In genomic region chr11:98789219-98789807, GRCm38 (mm10) we compare ENCODE assay signal across 8 mouse cellular contexts. TPM values are rescaled to one million over a fixed set of nuclear protein-coding genes. Genes with fewer than 3 reads are reported as not detected.
DNase-seq lines count a peak whose midpoint lies in the region; ATAC-seq and TF ChIP-seq lines count a peak whose summit lies in the region.

No protein-coding gene starts in this region.

- TF ChIP-seq POLR2A in spleen, adult 2 months (IDR thresholded peaks at IDR 0.05; ENCODE audit: low read depth, low read length) = no peak

- no peaks in the 10 kb centered on the region for H3K27me3 ChIP-seq in spleen, adult 2 months (ENCODE audit: control insufficient read depth, insufficient read depth, low read length)
- H3K27me3 ChIP-seq in intestine, postnatal 0 days (replicated peaks; ENCODE audit: control insufficient read depth, insufficient read depth, low read length) = no peaks in the 10 kb centered on the region
- H3K27me3 ChIP-seq in midbrain, embryonic 16.5 days (ENCODE audit: control insufficient read depth, insufficient read depth, low read depth, low read length) = no peaks in the 10 kb centered on the region

- peak; percentile 60 for DNase-seq in cerebellum, adult 9-11 months
- DNase-seq in spleen, adult 2 months (ENCODE audit: low read depth in 1 of 2, low spot score in 2 of 2) = no peak
- no peak for DNase-seq in spleen, postnatal 10 days (ENCODE audit: low spot score in 2 of 2)
- no peak for DNase-seq in embryo, embryonic 10 days (ENCODE audit: low spot score)
- no peak for DNase-seq in cerebellum, adult 8-10 months

- peak overlapping the region; percentile 51 for H3K4me3 ChIP-seq in spleen, adult 2 months (ENCODE audit: extremely low read depth, insufficient read depth, insufficient read length)
- H3K4me3 ChIP-seq in intestine, postnatal 0 days (ENCODE audit: low read depth, low read length) = peak overlapping the region; percentile 51
- peak overlapping the region; percentile 42 for H3K4me3 ChIP-seq in midbrain, embryonic 16.5 days (ENCODE audit: low read depth, low read length)

- no peaks in the 10 kb centered on the region for H3K9me3 ChIP-seq in intestine, postnatal 0 days (ENCODE audit: control insufficient read depth)
- H3K9me3 ChIP-seq in midbrain, embryonic 16.5 days (replicated peaks; ENCODE audit: control insufficient read depth, low read length, poor library complexity, severe bottlenecking) = no peaks in the 10 kb centered on the region

- H3K9ac ChIP-seq in intestine, postnatal 0 days (ENCODE audit: low read depth, low read length) = peak overlapping the region; percentile 42
- H3K9ac ChIP-seq in midbrain, embryonic 16.5 days (ENCODE audit: low read depth, low read length) = peak overlapping the region; percentile 59

- no peak for ATAC-seq in cerebellum, adult (ENCODE audit: insufficient number of reproducible peaks, low FRiP score, low TSS enrichment)
- peak; percentile 28 for ATAC-seq in intestine, postnatal 0 days
- ATAC-seq in midbrain, embryonic 16.5 days = 0 out of 2 replicates have a peak, but pooled peaks have one; percentile 15

- no peak for TF ChIP-seq CTCF in spleen, adult 2 months (IDR thresholded peaks at IDR 0.05; ENCODE audit: extremely low read depth, insufficient read depth, insufficient read length, insufficient replicate concordance)
- TF ChIP-seq CTCF in intestine, postnatal 0 days (IDR thresholded peaks at IDR 0.05; ENCODE audit: low read depth) = no peak

- H3K36me3 ChIP-seq in spleen, adult 2 months (ENCODE audit: control insufficient read depth, insufficient read depth, low read length) = no peaks in the 10 kb centered on the region
- no peaks in the 10 kb centered on the region for H3K36me3 ChIP-seq in intestine, postnatal 0 days (ENCODE audit: control insufficient read depth, insufficient read depth)
- no peaks in the 10 kb centered on the region for H3K36me3 ChIP-seq in midbrain, embryonic 16.5 days (ENCODE audit: control insufficient read depth, insufficient read depth, low read length)

- whole genome bisulfite sequencing in spleen, adult 2 months = 3% methylated on average over 25 of the region's 25 CpGs
- WGBS in intestine, postnatal 0 days = 1% methylated on average over 25 of the region's 25 CpGs
- 2% methylated on average over 25 of the region's 25 CpGs for WGBS in midbrain, embryonic 16.5 days

- peaks cover 22% of the 10 kb centered on the region for H3K4me1 ChIP-seq in spleen, adult 2 months (ENCODE audit: control insufficient read depth, insufficient read depth, insufficient read length)
- H3K4me1 ChIP-seq in intestine, postnatal 0 days (replicated peaks; ENCODE audit: control insufficient read depth, insufficient read depth, low read length) = 0 out of 2 replicates have a peak, but pooled peaks cover 4% of the 10 kb centered on the region
- H3K4me1 ChIP-seq in midbrain, embryonic 16.5 days (ENCODE audit: control insufficient read depth, insufficient read depth, low read length) = peaks cover 21% of the 10 kb centered on the region

- peak overlapping the region; percentile 43 for H3K27ac ChIP-seq in spleen, adult 2 months (ENCODE audit: insufficient read depth, low read length)
- H3K27ac ChIP-seq in intestine, postnatal 0 days (ENCODE audit: low read depth, low read length) = peak overlapping the region; percentile 70
- H3K27ac ChIP-seq in midbrain, embryonic 16.5 days (ENCODE audit: low read length) = peak overlapping the region; percentile 12; the same call in 1 of the 2 replicates

- peak overlapping the region; percentile 81 for H3K4me2 ChIP-seq in intestine, postnatal 0 days (replicated peaks; ENCODE audit: low read depth)
- H3K4me2 ChIP-seq in midbrain, embryonic 16.5 days (ENCODE audit: low read length) = peak overlapping the region; percentile 90

RNA-seq across cellular contexts. Expression of gene Msl1, which starts 6.0 kb away (rescaled TPM):
- 23.3 and 41.2 TPM in 2 replicates for polyA plus RNA-seq in spleen, adult 2 months (2012; rRNA removed)
- polyA plus RNA-seq in intestine, postnatal 0 days (2015; fragmentation: Nextera tagmentation; extraction: Ambion mirVana) = 12.6 and 15.1 TPM in 2 replicates
- 29.2 and 33.2 TPM in 2 replicates for polyA plus RNA-seq in midbrain, embryonic 16.5 days (2015; fragmentation: Nextera tagmentation; extraction: Ambion mirVana)

RNA-seq across cellular contexts. Expression of gene Nr1d1, which starts 14.2 kb away (rescaled TPM):
- 27.7 and 29.0 TPM in 2 replicates for polyA plus RNA-seq in spleen, adult 2 months (2012; rRNA removed)
- polyA plus RNA-seq in intestine, postnatal 0 days (2015; fragmentation: Nextera tagmentation; extraction: Ambion mirVana) = 4.1 and 5.1 TPM in 2 replicates
- 3.5 and 5.2 TPM in 2 replicates for polyA plus RNA-seq in midbrain, embryonic 16.5 days (2015; fragmentation: Nextera tagmentation; extraction: Ambion mirVana)

RNA-seq across cellular contexts. Expression of gene Casc3, which starts 15.4 kb away (rescaled TPM):
- polyA plus RNA-seq in spleen, adult 2 months (2012; rRNA removed) = 30.2 and 32.6 TPM in 2 replicates
- polyA plus RNA-seq in intestine, postnatal 0 days (2015; fragmentation: Nextera tagmentation; extraction: Ambion mirVana) = 10.8 and 12.4 TPM in 2 replicates
- 47.0 and 51.7 TPM in 2 replicates for polyA plus RNA-seq in midbrain, embryonic 16.5 days (2015; fragmentation: Nextera tagmentation; extraction: Ambion mirVana)

RNA-seq across cellular contexts. Expression of gene Rapgefl1, which starts 47.3 kb away (rescaled TPM):
- polyA plus RNA-seq in spleen, adult 2 months (2012; rRNA removed) = 1.9 and 3.3 TPM in 2 replicates
- 0.69 and 0.80 TPM in 2 replicates for polyA plus RNA-seq in intestine, postnatal 0 days (2015; fragmentation: Nextera tagmentation; extraction: Ambion mirVana)
- polyA plus RNA-seq in midbrain, embryonic 16.5 days (2015; fragmentation: Nextera tagmentation; extraction: Ambion mirVana) = 9.6 and 10.6 TPM in 2 replicates

RNA-seq across cellular contexts. Expression of gene Thra, which starts 48.9 kb away (rescaled TPM):
- polyA plus RNA-seq in spleen, adult 2 months (2012; rRNA removed) = 19.8 and 20.7 TPM in 2 replicates
- polyA plus RNA-seq in intestine, postnatal 0 days (2015; fragmentation: Nextera tagmentation; extraction: Ambion mirVana) = 32.4 and 39.1 TPM in 2 replicates
- 139 and 149 TPM in 2 replicates for polyA plus RNA-seq in midbrain, embryonic 16.5 days (2015; fragmentation: Nextera tagmentation; extraction: Ambion mirVana)

Comparison
In these comparisons a context has a peak if more than half of its experiments do, and no peak if none do; other contexts are left out.
1. H3K27ac ChIP-seq: peak in every context shown above with its lines; median percentile 70 in intestine, postnatal 0 days; 43 in spleen, adult 2 months; 12 in midbrain, embryonic 16.5 days.